Mouse (Mus musculus) testis, adult 2 months (tissue): ENCODE data around the gene Trove2.

Source experiments
- CTCF ChIP-seq: fragments of 200-500 bp; IDR thresholded peaks from 2 replicates; pipeline ENCODE4 v1.5.1; 2012; ENCODE audit warnings: low read depth, mild to moderate bottlenecking, inconsistent platforms, low read length, moderate library complexity; ENCODE audit not compliant: control insufficient read depth, insufficient read depth, insufficient replicate concordance
- POLR2A ChIP-seq: fragments of 200-500 bp; IDR thresholded peaks from 2 replicates; pipeline ENCODE4 v1.6.1; 2012; ENCODE audit warnings: low read depth, mild to moderate bottlenecking, inconsistent platforms, low read length, moderate library complexity; ENCODE audit not compliant: control insufficient read depth

DNA sequence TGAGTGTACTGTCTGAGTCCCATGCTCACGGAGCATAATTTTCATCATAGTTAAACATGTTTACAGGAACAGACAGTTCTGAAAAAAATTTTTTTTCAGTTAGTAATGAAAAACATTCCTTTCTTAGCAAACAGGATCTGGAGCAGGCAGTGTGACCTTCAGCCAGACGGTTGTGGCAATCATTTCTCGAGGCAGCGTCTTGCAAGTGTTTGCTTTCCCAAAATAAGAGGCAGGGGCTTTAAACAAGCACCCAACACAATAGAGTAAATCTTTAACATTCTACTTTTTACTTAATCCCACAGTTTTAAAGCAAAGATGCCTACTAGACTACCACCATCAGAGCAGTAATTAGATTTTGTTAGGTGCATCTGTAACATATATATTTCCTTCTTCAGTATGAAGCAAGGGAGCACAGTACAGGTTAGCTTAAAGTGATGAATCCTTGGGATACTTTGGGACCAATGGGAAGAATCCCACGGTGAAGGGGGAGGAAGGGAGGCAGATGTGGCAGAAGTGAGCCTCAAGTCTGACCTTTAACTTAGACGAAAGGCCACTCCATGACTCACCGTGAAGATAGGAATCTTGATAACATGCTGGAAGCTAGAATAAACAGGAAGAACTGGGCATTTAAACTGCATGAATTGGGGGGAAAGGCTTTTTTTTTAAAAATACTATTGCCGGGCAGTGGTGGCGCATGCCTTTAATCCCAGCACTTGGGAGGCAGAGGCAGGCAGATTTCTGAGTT is 49.0 kb downstream of the Trove2 start:
- TF ChIP-seq CTCF (no peak), POLR2A (no peak)
